Mouse (Mus musculus) MEL (cell line): ENCODE measurements around the gene Ifi213.
"Not testable (repeated sequence)": the region's sequence is repeated elsewhere in the genome, so short reads cannot be mapped to it uniquely, and the experiment has no call there.

Source experiments
- BHLHE40 ChIP-seq: IDR thresholded peaks from 2 replicates; pipeline ENCODE4 v1.6.1; 2012; ENCODE audit warnings: low read depth, mild to moderate bottlenecking, inconsistent platforms, low read length, improper control_type of control experiment, borderline replicate concordance
- CHD1 ChIP-seq: IDR thresholded peaks from 2 replicates; pipeline ENCODE4 v1.6.1; 2012; ENCODE audit warnings: low read depth, mild to moderate bottlenecking, inconsistent platforms, low read length, improper control_type of control experiment
- CHD2 ChIP-seq: IDR thresholded peaks from 2 replicates; pipeline ENCODE4 v1.6.1; 2011; ENCODE audit warnings: low read length, improper control_type of control experiment
- CTCF ChIP-seq, 3 experiments: IDR thresholded peaks in 2 of 3; conservative IDR thresholded peaks in 1 of 3; 2 replicates each; pipeline ENCODE4 v1.5.1; 2011 to 2012; ENCODE audit warnings: low read length in 3 of 3, low read depth in 2 of 3, mild to moderate bottlenecking in 2 of 3, improper control_type of control experiment in 1 of 3, inconsistent platforms in 1 of 3, mixed read lengths in 1 of 3, moderate library complexity in 1 of 3; ENCODE audit not compliant: control insufficient read depth in 1 of 3, insufficient read depth in 1 of 3, poor library complexity in 1 of 3, severe bottlenecking in 1 of 3
- E2F4 ChIP-seq: IDR thresholded peaks from 2 replicates; pipeline ENCODE4 v1.6.1; 2011; ENCODE audit warnings: low read depth, low read length, improper control_type of control experiment, borderline replicate concordance
- EP300 ChIP-seq, 2 experiments: IDR thresholded peaks; 2 replicates each; pipeline ENCODE4 v1.6.1; 2011; ENCODE audit warnings: improper control_type of control experiment in 2 of 2, low read length in 2 of 2, low read depth in 1 of 2, mild to moderate bottlenecking in 1 of 2
- NELFE ChIP-seq: IDR thresholded peaks from 2 replicates; pipeline ENCODE4 v1.6.1; 2011; ENCODE audit warnings: low read depth, low read length, improper control_type of control experiment
- POLR2A ChIP-seq, 2 experiments: IDR thresholded peaks; 2 replicates each; pipeline ENCODE4 v1.6.1; 2011 to 2012; ENCODE audit warnings: low read length in 2 of 2, mild to moderate bottlenecking in 2 of 2, control low read depth in 1 of 2, improper control_type of control experiment in 1 of 2, low read depth in 1 of 2, moderate library complexity in 1 of 2; ENCODE audit not compliant: control insufficient read depth in 1 of 2, insufficient read depth in 1 of 2, poor library complexity in 1 of 2
- SIN3A ChIP-seq: IDR thresholded peaks from 2 replicates; pipeline ENCODE4 v1.6.1; 2012; ENCODE audit warnings: low read length, improper control_type of control experiment, inconsistent platforms
- SMC3 ChIP-seq: IDR thresholded peaks from 2 replicates; pipeline ENCODE4 v1.6.1; 2011; ENCODE audit warnings: low read depth, low read length, improper control_type of control experiment
- TAL1 ChIP-seq: IDR thresholded peaks from 2 replicates; pipeline ENCODE4 v1.6.1; 2012; ENCODE audit warnings: mild to moderate bottlenecking, inconsistent platforms, low read length, moderate library complexity, mixed read lengths
- USF1 ChIP-seq: IDR thresholded peaks from 2 replicates; pipeline ENCODE4 v1.6.1; 2014; ENCODE audit warnings: low read depth, mild to moderate bottlenecking, inconsistent platforms, low read length, improper control_type of control experiment, moderate library complexity
- USF2 ChIP-seq, 2 experiments: IDR thresholded peaks; 2 replicates each; pipeline ENCODE4 v1.6.1; 2011 to 2012; ENCODE audit warnings: improper control_type of control experiment in 2 of 2, low read length in 2 of 2, borderline replicate concordance in 1 of 2, inconsistent platforms in 1 of 2, low read depth in 1 of 2, mild to moderate bottlenecking in 1 of 2; ENCODE audit not compliant: insufficient read depth in 1 of 2

DNA sequence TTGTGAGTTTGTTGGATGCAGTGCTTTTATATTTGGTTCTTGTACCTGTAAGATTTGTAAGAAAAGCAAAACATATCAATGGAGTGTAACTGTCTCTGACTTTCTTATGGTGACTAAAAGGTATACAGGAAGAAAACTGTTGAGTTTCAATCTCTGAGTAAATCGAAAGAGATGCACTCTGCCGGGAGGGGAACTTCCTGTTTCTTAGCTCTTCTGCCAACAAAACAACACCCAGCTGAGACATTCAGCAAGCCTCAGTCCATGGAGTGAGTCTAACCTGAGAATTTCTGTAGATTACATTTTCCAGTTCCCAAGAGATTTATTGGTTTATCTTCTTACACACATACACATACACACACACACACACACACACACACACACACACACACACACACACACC is 31.5 kb upstream of the Ifi213 start, which contains the start of gene Ifi209:
- TF ChIP-seq CHD1; EP300 (IDR thresholded peaks at IDR 0.05; ENCODE audit: low read depth in 1 of 2, low read length in 2 of 2); SMC3; E2F4; BHLHE40; CTCF (IDR thresholded peaks at IDR 0.05 in 2 of 3, conservative IDR thresholded peaks at IDR 0.05 in 1 of 3; ENCODE audit: control insufficient read depth in 1 of 3, insufficient read depth in 1 of 3, low read depth in 2 of 3, low read length in 3 of 3, poor library complexity in 1 of 3, severe bottlenecking in 1 of 3); USF1; SIN3A; CHD2; TAL1; POLR2A (IDR thresholded peaks at IDR 0.05; ENCODE audit: control insufficient read depth in 1 of 2, insufficient read depth in 1 of 2, low read depth in 1 of 2, low read length in 2 of 2, poor library complexity in 1 of 2); USF2 (IDR thresholded peaks at IDR 0.05; ENCODE audit: borderline replicate concordance in 1 of 2, insufficient read depth in 1 of 2, low read depth in 1 of 2, low read length in 2 of 2); NELFE: not testable (repeated sequence)
